ENCODE assay signal across 19 mouse cellular contexts in the genomic region with DNA sequence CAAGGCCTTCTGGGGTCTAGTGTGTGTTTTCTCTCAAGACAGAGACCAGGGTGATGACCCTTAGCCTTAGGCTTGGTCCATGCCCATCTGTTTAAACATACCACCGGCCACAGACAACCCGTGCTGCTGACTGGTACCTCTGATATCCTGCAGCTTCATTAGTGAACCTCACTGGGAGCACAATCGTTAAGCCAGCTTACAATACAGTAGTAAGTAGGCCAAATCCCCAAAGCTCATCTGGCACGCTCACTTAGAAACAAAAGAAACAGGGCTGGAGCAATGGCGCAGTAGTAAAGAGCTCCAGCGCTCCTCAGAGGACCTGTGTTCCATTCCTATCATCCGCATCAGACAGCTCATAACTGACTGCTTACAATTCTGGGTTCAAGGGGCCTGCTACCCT. TPM values are rescaled to one million over a fixed set of nuclear protein-coding genes. Genes with fewer than 3 reads are reported as not detected.
"Had no signal": no experiment of that assay in that cellular context is flagged by ENCODE, and none has a peak within 500 bp of the region (broad histone marks: within the 10 kb centered on the region; RNA-seq: fewer than 3 reads in every experiment).

No protein-coding gene starts in this region.

- H3K9me3 ChIP-seq: intestine, embryonic 15.5 days; limb, embryonic 10.5 days; liver, embryonic 15.5 days; neural tube, embryonic 15.5 days had no signal

- H3K27me3 ChIP-seq: intestine, embryonic 15.5 days; liver, embryonic 15.5 days; neural tube, embryonic 15.5 days had no signal

- H3K4me3 ChIP-seq: intestine, embryonic 15.5 days; layer of hippocampus, adult 2 months; limb, embryonic 10.5 days; liver, embryonic 15.5 days; myocyte; neural tube, embryonic 15.5 days had no signal

- H3K36me3 ChIP-seq: intestine, embryonic 15.5 days; limb, embryonic 10.5 days; liver, embryonic 15.5 days; neural tube, embryonic 15.5 days had no signal

- H3K4me2 ChIP-seq: intestine, embryonic 15.5 days; liver, embryonic 11.5 days; liver, embryonic 15.5 days; neural tube, embryonic 15.5 days had no signal

- H3K27ac ChIP-seq: intestine, embryonic 15.5 days; layer of hippocampus, adult 2 months; limb, embryonic 10.5 days; liver, embryonic 15.5 days; neural tube, embryonic 15.5 days; stomach, postnatal 0 days had no signal

- H3K9ac ChIP-seq: intestine, embryonic 15.5 days; liver, embryonic 15.5 days; neural tube, embryonic 15.5 days had no signal

- DNase-seq: kidney, adult 18-20 months; kidney, postnatal 10 days; kidney, postnatal 4 days; lung, adult 2 months; lung, postnatal 4 days; thymus, adult 2 months; thymus, postnatal 25 days had no signal

- ATAC-seq: intestine, embryonic 15.5 days; lung, postnatal 0 days had no signal

- H3K4me1 ChIP-seq: intestine, embryonic 15.5 days; limb, embryonic 10.5 days had no signal

RNA-seq across cellular contexts. Expression of a gene that starts 2.1 kb away (rescaled TPM):
- total RNA-seq: layer of hippocampus, adult 2 months; left cerebral cortex, adult 18-20 months had no signal
- polyA plus RNA-seq: neural tube, embryonic 11.5 days had no signal

RNA-seq across cellular contexts. Expression of a gene that starts 29.1 kb away (rescaled TPM):
- polyA plus RNA-seq: kidney, embryonic 14.5 days; limb, embryonic 10.5 days; liver, embryonic 11.5 days; liver, embryonic 15.5 days; lung, adult 2 months; neural tube, embryonic 11.5 days; thymus, adult 2 months had no signal
